Mouse (Mus musculus) embryonic facial prominence, embryonic 11.5 days (tissue): ENCODE data around the gene Cd109. TPM values are rescaled to one million over a fixed set of nuclear protein-coding genes. Genes with fewer than 3 reads are reported as not detected.
A peak's percentile ranks its signal among the peaks of the same experiment; 100 is the strongest.

ENCODE experiments used
- ATAC-seq: fragments of 200-750 bp; cut with Nextera tagmentation; replicated peaks from 2 replicates; pipeline ENCODE4 v1.8.0; 2017; ENCODE audit warnings: low read depth; ENCODE audit not compliant: insufficient number of reproducible peaks, low FRiP score, low TSS enrichment
- DNase-seq: peaks from one replicate; pipeline ENCODE4 v3.0.0-alpha.2; 2015; ENCODE audit warnings: low spot score
- H3K27ac ChIP-seq: fragments of 300-500 bp; sonication (generic); replicated peaks from 2 replicates; pipeline ENCODE4 v1.5.1; 2014; ENCODE audit warnings: mild to moderate bottlenecking, low read depth, low read length, control low read depth
- H3K27me3 ChIP-seq: fragments of 300-500 bp; sonication (generic); 2 replicates; pipeline ENCODE4 v1.6.1; 2014; ENCODE audit warnings: mild to moderate bottlenecking, low read length, moderate library complexity, mixed read lengths; ENCODE audit not compliant: control insufficient read depth, insufficient read depth
- H3K36me3 ChIP-seq: fragments of 300-500 bp; sonication (generic); replicated peaks from 2 replicates; pipeline ENCODE4 v1.6.1; 2014; ENCODE audit warnings: low read depth, mild to moderate bottlenecking, low read length, moderate library complexity, mixed read lengths; ENCODE audit not compliant: control insufficient read depth, insufficient read depth
- H3K4me1 ChIP-seq: fragments of 300-500 bp; sonication (generic); 2 replicates; pipeline ENCODE4 v1.6.1; 2014; ENCODE audit warnings: low read length, mixed read lengths; ENCODE audit not compliant: control insufficient read depth, insufficient read depth
- H3K4me2 ChIP-seq: fragments of 300-500 bp; sonication (generic); 2 replicates; pipeline ENCODE4 v1.6.1; 2014; ENCODE audit warnings: low read depth, mild to moderate bottlenecking, control low read depth, low read length, moderate library complexity
- H3K4me3 ChIP-seq: fragments of 300-500 bp; sonication (generic); 2 replicates; pipeline ENCODE4 v1.5.1; 2014; ENCODE audit warnings: low read depth, low read length, control low read depth
- H3K9ac ChIP-seq: fragments of 300-500 bp; sonication (generic); replicated peaks from 2 replicates; pipeline ENCODE4 v1.6.1; 2014; ENCODE audit warnings: mild to moderate bottlenecking, control low read depth, low read length
- H3K9me3 ChIP-seq: fragments of 300-500 bp; sonication (generic); replicated peaks from 2 replicates; pipeline ENCODE4 v1.6.1; 2016; ENCODE audit warnings: mild to moderate bottlenecking, low read length, inconsistent platforms, mixed read lengths; ENCODE audit not compliant: control insufficient read depth
- WGBS: fragments of 180-500 bp; shearing (Covaris S2); extraction: QIAGEN DNeasy Blood & Tissue Kit; methylation state at CpG from one replicate; pipeline ENCODE4 v1.1.7; 2014; 5-methylcytosine and 5-hydroxymethylcytosine counted together
- polyA plus RNA-seq: library from polyadenylated mRNA; unstranded; fragments of >200 nt; fragmentation: Nextera tagmentation; extraction: Ambion mirVana; gene quantifications from 2 replicates; pipeline ENCODE4 v1.2.1, GENCODE M21; 2014

The Cd109 gene
- polyA plus RNA-seq, 1 experiment from 2014 or later = 6.2 TPM

GRCm38 (mm10) chr9:78588411-78589033 is 26.8 kb upstream of the Cd109 start:
- Histone ChIP-seq H3K27ac (no peak overlapping the region), H3K4me1 (no peaks in the 10 kb centered on the region), H3K9me3 (no peaks in the 10 kb centered on the region), H3K9ac (no peak overlapping the region), H3K4me3 (peak overlapping the region; percentile 66; the same call in 1 of the 2 replicates), H3K36me3 (no peaks in the 10 kb centered on the region), H3K4me2 (peak overlapping the region; percentile 62), H3K27me3 (no peaks in the 10 kb centered on the region)
- 75% methylated on average over 10 of the region's 10 CpGs for WGBS
- ATAC-seq (peak; percentile 30; the same call in 1 of the 2 replicates), DNase-seq (no peak)

GRCm38 (mm10) chr9:78590471-78590870 is 24.9 kb upstream of the Cd109 start:
- H3K27ac ChIP-seq = no peak overlapping the region
- H3K27me3 ChIP-seq = no peaks in the 10 kb centered on the region
- no peaks in the 10 kb centered on the region for H3K36me3 ChIP-seq
- DNase-seq = no peak
- H3K9ac ChIP-seq = no peak overlapping the region
- WGBS = 94% methylated on average over 2 of the region's 2 CpGs
- H3K4me2 ChIP-seq = no peak overlapping the region
- H3K4me3 ChIP-seq = no peak overlapping the region
- no peak for ATAC-seq
- no peaks in the 10 kb centered on the region for H3K4me1 ChIP-seq
- H3K9me3 ChIP-seq = no peaks in the 10 kb centered on the region

DNA sequence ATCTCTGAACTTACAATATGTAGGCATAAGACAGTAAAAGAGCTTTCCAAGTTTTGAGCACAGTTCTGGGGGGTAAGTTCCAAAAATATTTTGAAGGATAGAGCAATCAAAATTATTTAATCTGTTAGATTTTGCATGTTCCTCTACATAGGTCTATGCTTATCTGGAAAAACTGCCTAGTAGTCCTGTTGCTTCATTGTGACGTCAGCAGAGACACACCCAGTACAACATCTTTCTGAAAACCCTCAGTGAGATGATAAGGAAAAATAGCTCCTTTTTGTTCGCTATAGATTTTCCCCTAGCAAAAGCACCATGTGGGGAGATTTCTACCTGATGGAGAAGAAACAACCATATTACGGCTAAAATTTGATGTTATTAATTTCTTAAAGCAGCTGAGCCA is 20.1 kb upstream of the Cd109 start:
- Histone ChIP-seq H3K27me3 (no peaks in the 10 kb centered on the region), H3K36me3 (no peaks in the 10 kb centered on the region), H3K9me3 (no peaks in the 10 kb centered on the region), H3K4me1 (no peaks in the 10 kb centered on the region), H3K4me3 (no peak overlapping the region), H3K4me2 (no peak overlapping the region), H3K9ac (no peak overlapping the region), H3K27ac (no peak overlapping the region)
- DNase-seq (no peak), ATAC-seq (no peak)
- WGBS = 90% methylated on average over 3 of the region's 3 CpGs

- no peak overlapping the region for H3K4me3 ChIP-seq
- H3K4me1 ChIP-seq = no peaks in the 10 kb centered on the region
- 91% methylated on average over 18 of the region's 18 CpGs for WGBS
- no peaks in the 10 kb centered on the region for H3K27me3 ChIP-seq
- H3K36me3 ChIP-seq = no peaks in the 10 kb centered on the region
- H3K4me2 ChIP-seq = no peak overlapping the region
- no peaks in the 10 kb centered on the region for H3K9me3 ChIP-seq
- DNase-seq (no peak), ATAC-seq (no peak)
- no peak overlapping the region for H3K9ac ChIP-seq
- no peak overlapping the region for H3K27ac ChIP-seq
These were observed 19.4 kb upstream of the Cd109 start for GRCm38 (mm10) chr9:78595769-78596555.

DNA sequence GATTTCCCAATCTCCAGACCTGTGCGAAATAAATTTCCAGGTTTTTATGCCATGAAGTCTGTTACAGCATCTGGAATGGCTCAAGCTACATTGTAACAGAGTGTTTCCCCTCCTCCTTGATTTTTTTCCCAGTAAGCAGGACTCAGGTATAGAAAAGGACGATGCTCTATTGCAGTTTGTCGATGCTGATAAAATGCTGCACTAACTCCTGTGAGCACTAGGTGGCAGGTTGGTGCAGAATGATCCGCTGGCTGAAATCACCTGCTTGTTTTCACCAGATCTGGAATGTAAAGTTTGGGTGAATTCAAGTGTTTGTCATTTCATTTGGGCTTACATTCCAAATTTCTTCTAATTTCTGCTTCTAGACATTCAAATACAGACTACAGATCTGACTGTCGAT is 18.5 kb upstream of the Cd109 start:
- no peaks in the 10 kb centered on the region for H3K4me1 ChIP-seq
- DNase-seq = peak; percentile 71
- H3K27me3 ChIP-seq = no peaks in the 10 kb centered on the region
- no peaks in the 10 kb centered on the region for H3K36me3 ChIP-seq
- no peak for ATAC-seq
- 5% methylated on average over 5 of the region's 5 CpGs for WGBS
- H3K4me3 ChIP-seq = no peak overlapping the region
- no peak overlapping the region for H3K27ac ChIP-seq
- H3K4me2 ChIP-seq = no peak overlapping the region
- H3K9ac ChIP-seq = no peak overlapping the region
- no peaks in the 10 kb centered on the region for H3K9me3 ChIP-seq

GRCm38 (mm10) chr9:78599927-78600326 is 15.4 kb upstream of the Cd109 start:
- no peaks in the 10 kb centered on the region for H3K27me3 ChIP-seq
- no peak overlapping the region for H3K4me2 ChIP-seq
- no peaks in the 10 kb centered on the region for H3K4me1 ChIP-seq
- no peaks in the 10 kb centered on the region for H3K9me3 ChIP-seq
- H3K4me3 ChIP-seq = no peak overlapping the region
- ATAC-seq (no peak), DNase-seq (no peak)
- no peaks in the 10 kb centered on the region for H3K36me3 ChIP-seq
- H3K9ac ChIP-seq = no peak overlapping the region
- WGBS = 80% methylated on average over 5 of the region's 5 CpGs
- H3K27ac ChIP-seq = no peak overlapping the region

DNA sequence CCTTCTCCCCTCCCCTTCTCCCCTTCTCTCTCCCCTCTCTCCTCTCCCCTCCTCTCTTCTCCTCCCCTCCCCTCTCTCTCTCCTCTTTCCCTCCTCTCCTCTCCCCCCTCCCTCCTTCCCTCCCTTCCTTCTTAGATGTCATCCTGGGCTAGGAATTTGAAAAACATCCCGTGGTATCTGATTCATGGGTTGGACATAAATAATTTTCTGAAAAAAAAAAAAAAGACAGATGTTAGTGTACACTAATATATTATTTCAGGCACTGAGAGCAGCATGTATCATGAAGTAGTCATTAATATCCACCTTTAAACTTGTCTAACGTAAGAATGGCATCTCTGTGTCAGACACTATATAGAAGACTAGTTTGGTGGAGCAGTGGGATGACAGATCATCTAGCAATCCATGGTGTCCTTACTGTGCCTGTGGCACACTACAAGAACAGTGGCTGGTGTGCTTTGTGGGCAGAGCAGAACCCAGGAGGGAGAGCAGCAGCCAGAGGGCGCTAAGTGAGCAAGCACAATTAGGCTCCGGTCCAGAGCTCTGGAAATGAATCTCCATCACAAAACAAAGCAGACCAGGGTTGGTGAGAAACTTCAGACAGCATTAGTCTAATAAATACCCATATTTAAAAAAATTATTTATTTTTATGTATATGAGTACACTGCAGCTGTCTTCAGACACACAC is 14.2 kb upstream of the Cd109 start:
- Histone ChIP-seq H3K9ac (no peak overlapping the region), H3K36me3 (no peaks in the 10 kb centered on the region), H3K27me3 (no peaks in the 10 kb centered on the region), H3K27ac (no peak overlapping the region), H3K4me3 (no peak overlapping the region), H3K4me2 (no peak overlapping the region), H3K9me3 (no peaks in the 10 kb centered on the region), H3K4me1 (no peaks in the 10 kb centered on the region)
- no peak for DNase-seq
- no peak for ATAC-seq
- 60% methylated on average over 4 of the region's 4 CpGs for WGBS

DNA sequence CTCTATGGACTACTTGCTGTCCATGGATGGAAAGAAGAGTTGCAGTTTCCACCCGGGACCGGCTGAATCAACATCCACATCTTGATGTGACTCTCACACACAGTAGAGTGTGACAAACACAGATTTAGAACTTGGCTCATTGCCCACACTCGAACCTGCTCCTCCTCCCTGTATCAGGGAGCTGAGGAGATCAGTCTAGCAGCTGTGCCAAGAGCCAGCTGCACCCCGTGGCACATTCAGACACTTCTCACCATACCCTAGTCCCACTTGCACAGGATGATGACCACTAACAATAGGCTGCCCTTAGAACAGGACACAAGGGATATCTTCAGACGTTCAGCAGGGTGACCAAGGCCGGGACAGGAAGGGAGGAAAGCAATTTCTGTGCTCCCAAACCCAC is 1.1 kb upstream of the Cd109 start:
- 69% methylated on average over 6 of the region's 6 CpGs for WGBS
- Histone ChIP-seq H3K9me3 (no peaks in the 10 kb centered on the region), H3K27ac (no peak overlapping the region), H3K4me1 (no peaks in the 10 kb centered on the region), H3K27me3 (no peaks in the 10 kb centered on the region), H3K9ac (no peak overlapping the region), H3K36me3 (no peaks in the 10 kb centered on the region), H3K4me2 (no peak overlapping the region), H3K4me3 (no peak overlapping the region)
- DNase-seq (no peak), ATAC-seq (no peak)
